Mouse (Mus musculus) cerebellum, adult 2 months (tissue): ENCODE measurements around the gene A930002H24Rik. TPM values are rescaled to one million over a fixed set of nuclear protein-coding genes. Genes with fewer than 3 reads are reported as not detected.

Source experiments
- DNase-seq, 2 experiments: peaks; one replicate each; pipeline ENCODE4 v3.0.0; 2021
- H3K27ac ChIP-seq: fragments of 200-500 bp; 2 replicates; pipeline ENCODE4 v1.5.1; 2012; ENCODE audit warnings: low read length, control low read depth, inconsistent platforms; ENCODE audit not compliant: insufficient read depth
- H3K27me3 ChIP-seq: fragments of 200-500 bp; 2 replicates; pipeline ENCODE4 v1.6.1; 2012; ENCODE audit warnings: inconsistent platforms, mild to moderate bottlenecking, low read length, moderate library complexity; ENCODE audit not compliant: control insufficient read depth, insufficient read depth
- H3K4me1 ChIP-seq: fragments of 200-500 bp; 2 replicates; pipeline ENCODE4 v1.6.1; 2011; ENCODE audit warnings: low read length; ENCODE audit not compliant: control insufficient read depth, insufficient read depth
- H3K4me3 ChIP-seq: fragments of 200-500 bp; replicated peaks from 2 replicates; pipeline ENCODE3; 2011; ENCODE audit warnings: mild to moderate bottlenecking, low read depth, low read length, control low read depth; ENCODE audit not compliant: insufficient read depth
- CTCF ChIP-seq: fragments of 200-500 bp; IDR thresholded peaks from 2 replicates; pipeline ENCODE4 v1.5.1; 2011; ENCODE audit warnings: low read depth, mild to moderate bottlenecking, control low read depth, low read length, moderate library complexity, borderline replicate concordance; ENCODE audit not compliant: insufficient read depth
- POLR2A ChIP-seq: fragments of 200-500 bp; IDR thresholded peaks from 2 replicates; pipeline ENCODE4 v1.6.1; 2011; ENCODE audit warnings: low read length, control low read depth, borderline replicate concordance; ENCODE audit not compliant: insufficient read depth
- WGBS: fragments of 180-500 bp; shearing (Covaris S2); methylation state at CpG from one replicate; pipeline ENCODE4 v1.1.7; 2018; 5-methylcytosine and 5-hydroxymethylcytosine counted together
- polyA plus RNA-seq: library from polyadenylated mRNA; depleted of rRNA; stranded (reverse); fragments of >200 nt; gene quantifications from 2 replicates; pipeline ENCODE4 v1.2.3, GENCODE M21; 2012; rRNA removed

The A930002H24Rik gene
- 0.77 and 0.78 TPM in 2 replicates for polyA plus RNA-seq

- Histone ChIP-seq H3K4me3 (peak within 1 kb of the TSS; percentile 82), H3K4me1 (no peaks in the 10 kb centered on the region), H3K27me3 (no peaks in the 10 kb centered on the region), H3K27ac (peak within 1 kb of the TSS; percentile 55)
- WGBS = under 1% methylated on average over 55 of the region's 55 CpGs
- TF ChIP-seq POLR2A (peak; percentile 50), CTCF (no peak)
- peak; percentile 99 for DNase-seq
Observed at GRCm38 (mm10) chr17:63863647-63864149, at the start of gene A930002H24Rik. A930002H24Rik (minus strand) TSS chr17:63863791.

- TF ChIP-seq POLR2A (no peak), CTCF (no peak)
- H3K4me3 ChIP-seq = no peak overlapping the region
- no peak for DNase-seq
- 97% methylated on average over 4 of the region's 4 CpGs for WGBS
- no peaks in the 10 kb centered on the region for H3K27me3 ChIP-seq
- no peaks in the 10 kb centered on the region for H3K4me1 ChIP-seq
- no peak overlapping the region for H3K27ac ChIP-seq
Observed at GRCm38 (mm10) chr17:63909297-63909696, 45.7 kb upstream of the A930002H24Rik start.

- Histone ChIP-seq H3K27me3 (no peaks in the 10 kb centered on the region), H3K4me1 (peaks cover 3% of the 10 kb centered on the region; the same call in 1 of the 2 replicates), H3K4me3 (no peak overlapping the region), H3K27ac (no peak overlapping the region)
- no peak for DNase-seq
- 72% methylated on average over 7 of the region's 7 CpGs for WGBS
- no peak for TF ChIP-seq POLR2A
- TF ChIP-seq CTCF = no peak
Observed at GRCm38 (mm10) chr17:63897050-63897449, 33.5 kb upstream of the A930002H24Rik start.

GRCm38 (mm10) chr17:63895829-63896228, 32.2 kb upstream of the A930002H24Rik start:
- WGBS = 87% methylated on average over 3 of the region's 3 CpGs
- Histone ChIP-seq H3K27me3 (no peaks in the 10 kb centered on the region), H3K27ac (no peak overlapping the region), H3K4me3 (no peak overlapping the region), H3K4me1 (peaks cover 3% of the 10 kb centered on the region; the same call in 1 of the 2 replicates)
- DNase-seq = no peak
- TF ChIP-seq POLR2A (no peak), CTCF (no peak)

- Histone ChIP-seq H3K4me3 (no peak overlapping the region), H3K27me3 (no peaks in the 10 kb centered on the region), H3K4me1 (no peaks in the 10 kb centered on the region), H3K27ac (no peak overlapping the region)
- TF ChIP-seq POLR2A = no peak
- TF ChIP-seq CTCF = no peak
- DNase-seq = no peak
Observed at GRCm38 (mm10) chr17:63890611-63891010, 27.0 kb upstream of the A930002H24Rik start.

GRCm38 (mm10) chr17:63886988-63887387, 23.4 kb upstream of the A930002H24Rik start:
- no peaks in the 10 kb centered on the region for H3K27me3 ChIP-seq
- no peak for TF ChIP-seq CTCF
- no peak overlapping the region for H3K4me3 ChIP-seq
- WGBS = 93% methylated on average over 2 of the region's 2 CpGs
- H3K4me1 ChIP-seq = no peaks in the 10 kb centered on the region
- DNase-seq = no peak
- no peak overlapping the region for H3K27ac ChIP-seq

GRCm38 (mm10) chr17:63880009-63880408, 16.4 kb upstream of the A930002H24Rik start:
- no peak overlapping the region for H3K4me3 ChIP-seq
- H3K4me1 ChIP-seq = no peaks in the 10 kb centered on the region; the same call in 1 of the 2 replicates
- no peaks in the 10 kb centered on the region for H3K27me3 ChIP-seq
- no peak overlapping the region for H3K27ac ChIP-seq
- WGBS = 72% methylated on average over 4 of the region's 4 CpGs
- TF ChIP-seq POLR2A (no peak), CTCF (no peak)
- no peak for DNase-seq

GRCm38 (mm10) chr17:63878889-63879288, 15.3 kb upstream of the A930002H24Rik start:
- Histone ChIP-seq H3K27ac (no peak overlapping the region), H3K27me3 (no peaks in the 10 kb centered on the region), H3K4me1 (no peaks in the 10 kb centered on the region; the same call in 1 of the 2 replicates), H3K4me3 (no peak overlapping the region)
- 54% methylated on average over 4 of the region's 4 CpGs for WGBS
- TF ChIP-seq CTCF (no peak), POLR2A (no peak)
- no peak for DNase-seq
